Mouse (Mus musculus): ENCODE measurements around the gene Cd79a. TPM values are rescaled to one million over a fixed set of nuclear protein-coding genes. Genes with fewer than 3 reads are reported as not detected.

Gene Cd79a
- total RNA-seq, 2 experiments from 2014 or later = 0.49 to 0.54 TPM

DNA sequence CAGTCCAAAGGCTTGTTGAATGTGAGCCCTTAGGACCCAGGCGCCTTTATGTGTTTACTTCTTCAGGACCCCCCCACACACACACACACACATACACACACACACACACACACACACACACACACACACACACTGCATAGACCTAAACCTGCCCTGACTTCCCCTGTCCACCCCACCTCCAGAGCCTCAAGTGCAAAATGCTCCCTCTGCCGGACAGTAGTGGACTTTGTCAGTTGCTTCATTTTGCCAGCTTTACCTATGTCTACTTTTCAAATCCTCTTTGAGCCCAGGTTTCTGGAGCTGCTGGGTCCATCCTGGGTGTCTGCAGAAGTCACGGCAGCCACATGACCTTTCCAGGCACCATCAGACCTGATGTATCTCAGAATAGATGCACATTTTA lies 7.8 kb downstream of the Cd79a start:
- peak; percentile 39 to 61 for DNase-seq (ENCODE audit: low spot score in 2 of 2)

DNA sequence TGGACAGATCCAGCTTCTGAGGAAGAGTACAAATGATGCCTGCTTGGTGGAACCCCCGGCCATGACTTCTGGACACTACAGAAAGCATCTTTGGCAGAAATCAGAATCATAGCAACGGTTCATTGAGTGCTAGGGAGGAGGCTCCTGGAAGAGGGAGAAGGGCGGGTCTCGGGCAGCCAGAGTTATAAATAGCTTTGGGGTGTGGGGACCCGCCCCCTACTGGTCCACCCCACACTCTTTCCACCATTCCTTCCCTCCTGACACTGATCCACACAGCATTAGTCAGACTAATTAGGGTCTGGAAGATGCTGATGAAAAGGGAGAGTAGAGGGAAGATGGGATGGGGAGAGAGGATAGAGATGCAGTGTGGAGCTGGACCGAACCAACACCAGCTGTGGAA lies 9.4 kb downstream of the Cd79a start:
- intact Hi-C loops (cut with DNase I) = no loop called here
- no peak for DNase-seq (ENCODE audit: low spot score in 2 of 2)

More for the DNA sequence above, 7.8 kb downstream of the Cd79a start:
- intact Hi-C loops (cut with DNase I) = no loop called here

DNA sequence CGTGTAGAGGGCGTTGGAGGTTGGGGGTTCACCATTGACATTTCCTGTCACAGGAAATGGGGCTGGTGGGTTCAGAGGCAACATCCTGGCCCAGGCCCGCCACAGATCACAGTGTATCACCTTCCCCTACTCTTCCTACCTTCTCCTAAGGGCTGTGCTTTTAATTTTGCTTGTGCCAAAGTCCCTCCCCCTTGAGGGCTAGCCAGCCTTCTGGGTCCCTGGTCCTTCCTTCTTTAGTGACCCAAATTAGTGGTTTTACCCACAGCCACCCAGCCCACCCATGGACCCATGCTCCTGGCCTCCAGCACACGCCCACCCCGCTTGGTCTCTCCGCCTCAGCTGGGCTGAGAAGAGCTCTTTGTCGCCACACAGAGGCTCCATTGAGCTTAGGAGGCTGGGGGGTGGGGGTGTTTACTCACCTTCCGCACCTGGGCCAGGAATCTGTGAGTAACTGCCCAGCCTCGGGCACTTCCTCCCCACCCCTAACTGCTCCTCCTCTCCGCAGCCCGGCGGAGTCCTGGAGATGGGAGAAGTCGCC lies 10.1 kb downstream of the Cd79a start:
- DNase-seq (ENCODE audit: low spot score in 2 of 2) = no peak
- intact Hi-C loops (cut with DNase I) = no loop called here

DNA sequence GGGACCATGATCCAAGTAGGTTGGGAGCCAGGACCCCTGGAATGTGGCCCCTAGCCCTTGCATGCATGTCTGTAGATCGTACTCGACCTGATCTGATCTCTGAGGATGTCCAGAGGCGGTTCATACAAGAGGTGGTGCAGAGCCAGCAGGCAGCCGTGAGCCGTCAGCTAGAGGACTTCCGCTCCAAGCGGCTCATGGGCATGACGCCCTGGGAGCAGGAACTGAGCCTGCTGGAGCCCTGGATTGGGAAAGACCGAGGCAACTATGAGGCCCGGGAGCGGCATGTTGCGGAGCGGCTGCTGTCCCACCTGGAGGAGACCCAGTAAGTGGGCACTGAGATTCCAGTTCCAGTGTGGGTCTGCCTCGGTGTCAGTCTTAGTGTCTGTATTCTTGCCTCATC lies 15.3 kb downstream of the Cd79a start:
- intact Hi-C loops (cut with DNase I) = no loop called here

DNA sequence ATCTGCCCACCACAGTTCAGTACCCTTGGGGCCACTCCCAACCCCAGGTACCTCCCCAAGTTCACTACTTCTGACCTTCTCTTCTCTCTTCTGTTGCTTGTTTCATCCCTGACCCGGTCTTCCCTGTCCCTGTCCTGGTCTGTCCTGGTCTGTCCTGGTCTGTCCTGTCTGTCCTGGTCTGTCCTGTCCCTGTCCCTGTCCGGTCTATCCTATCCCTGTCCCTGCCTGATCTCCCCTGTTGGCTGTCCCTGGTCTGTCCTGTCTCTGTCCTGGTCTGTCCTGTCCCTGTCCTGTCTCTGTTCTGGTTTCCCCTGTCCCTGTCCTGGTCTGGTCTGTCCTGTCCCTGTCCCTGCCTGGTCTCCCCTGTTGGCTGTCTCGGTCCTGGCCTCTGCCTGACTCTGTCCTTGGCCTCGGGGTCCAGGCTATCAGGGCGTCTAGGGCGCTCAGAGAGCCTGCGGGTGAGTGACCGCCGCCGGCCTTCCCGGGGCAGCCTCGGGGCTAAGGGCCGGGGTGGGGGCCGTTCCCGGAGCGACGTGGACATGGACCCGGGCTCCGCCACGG lies 21.7 kb downstream of the Cd79a start:
- no peak for DNase-seq (ENCODE audit: low spot score in 2 of 2)
- intact Hi-C loops (cut with DNase I) = no loop called here

More for the DNA sequence above, 15.3 kb downstream of the Cd79a start:
- DNase-seq (ENCODE audit: low spot score in 2 of 2) = no peak

DNA sequence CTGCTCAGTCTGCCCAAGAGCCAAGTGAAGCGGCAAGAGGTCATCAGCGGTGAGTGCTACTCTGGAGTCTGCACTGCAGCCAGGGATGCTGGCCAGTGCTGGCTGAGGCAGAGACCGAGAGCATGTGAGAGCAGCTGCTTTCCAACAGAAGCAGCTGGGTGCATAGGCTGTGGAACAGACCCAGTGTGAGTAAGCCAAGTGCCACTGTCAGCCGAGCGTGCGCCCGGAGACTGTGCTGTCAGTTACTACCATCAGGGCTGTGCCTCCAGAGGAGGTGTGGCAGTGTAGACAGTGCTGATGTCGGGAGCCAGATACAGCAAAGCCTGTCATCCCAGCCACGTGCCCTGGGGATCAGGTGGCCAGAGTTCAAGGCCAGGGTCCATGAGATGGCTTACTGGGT lies 22.5 kb downstream of the Cd79a start:
- no peak for DNase-seq (ENCODE audit: low spot score in 2 of 2)
- intact Hi-C loops (cut with DNase I) = no loop called here

DNA sequence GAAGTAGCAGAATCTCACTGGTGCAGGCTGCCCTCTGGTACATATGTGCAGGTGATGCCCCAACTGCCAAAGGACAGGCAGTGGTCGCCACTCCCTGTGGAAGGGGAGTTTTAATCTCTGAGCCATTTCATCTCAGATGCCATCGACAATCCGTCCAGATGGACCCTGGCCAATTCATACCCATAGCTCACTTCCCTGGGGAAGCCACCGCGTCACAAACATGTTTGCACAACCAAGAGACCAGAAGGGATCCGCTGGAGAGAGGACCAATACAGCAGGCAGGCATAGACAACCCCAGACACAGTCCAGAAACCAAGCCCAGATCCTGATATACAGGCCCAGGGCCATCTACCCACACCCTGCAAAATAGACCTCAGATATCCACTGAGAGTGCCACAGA lies 33.3 kb downstream of the Cd79a start:
- intact Hi-C loops (cut with DNase I) = no loop called here
- DNase-seq (ENCODE audit: low spot score in 2 of 2) = no peak

DNA sequence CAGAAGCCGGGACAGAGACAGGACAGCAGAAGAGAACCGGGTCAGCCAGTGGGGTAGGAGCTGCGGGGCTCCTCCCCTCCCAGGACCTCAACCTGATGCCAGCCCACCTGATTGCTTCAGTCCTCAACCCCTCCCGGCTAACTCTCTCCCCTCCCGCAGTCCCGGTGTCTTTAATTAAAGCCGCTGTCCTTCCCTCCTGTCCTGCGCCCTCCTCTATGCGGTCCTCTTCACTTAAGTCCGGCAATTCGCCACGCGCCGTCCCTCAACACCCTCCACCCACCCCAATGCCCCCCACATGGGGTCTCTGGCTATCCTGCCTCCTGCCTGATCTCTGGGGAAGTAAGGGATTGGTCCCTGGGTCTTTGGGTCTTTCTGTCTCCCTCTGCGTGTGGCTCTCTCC lies 34.5 kb downstream of the Cd79a start:
- intact Hi-C loops (cut with DNase I) = no loop called here
- DNase-seq (ENCODE audit: low spot score in 2 of 2) = no peak

DNA sequence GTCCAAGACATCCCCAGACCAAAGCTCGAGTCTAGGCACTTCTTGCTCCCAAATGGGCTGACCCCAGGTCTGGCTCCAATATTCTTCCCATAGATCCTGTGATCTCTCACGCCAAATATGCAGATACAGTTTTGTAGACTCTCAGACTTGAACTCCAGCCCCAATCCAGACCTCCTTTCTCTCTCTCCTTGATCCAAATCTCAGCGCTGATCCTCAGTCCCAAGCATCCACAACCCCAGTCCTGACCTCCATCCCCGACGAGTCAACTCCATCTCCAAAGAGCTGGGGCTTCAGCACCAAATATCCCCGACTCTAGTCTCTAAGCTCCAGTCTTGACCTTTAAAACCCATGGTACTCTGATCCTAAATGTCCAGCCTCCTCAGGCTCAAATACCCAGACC lies 46.5 kb downstream of the Cd79a start:
- DNase-seq (ENCODE audit: low spot score in 2 of 2) = no peak
- intact Hi-C loops (cut with DNase I) = no loop called here

DNA sequence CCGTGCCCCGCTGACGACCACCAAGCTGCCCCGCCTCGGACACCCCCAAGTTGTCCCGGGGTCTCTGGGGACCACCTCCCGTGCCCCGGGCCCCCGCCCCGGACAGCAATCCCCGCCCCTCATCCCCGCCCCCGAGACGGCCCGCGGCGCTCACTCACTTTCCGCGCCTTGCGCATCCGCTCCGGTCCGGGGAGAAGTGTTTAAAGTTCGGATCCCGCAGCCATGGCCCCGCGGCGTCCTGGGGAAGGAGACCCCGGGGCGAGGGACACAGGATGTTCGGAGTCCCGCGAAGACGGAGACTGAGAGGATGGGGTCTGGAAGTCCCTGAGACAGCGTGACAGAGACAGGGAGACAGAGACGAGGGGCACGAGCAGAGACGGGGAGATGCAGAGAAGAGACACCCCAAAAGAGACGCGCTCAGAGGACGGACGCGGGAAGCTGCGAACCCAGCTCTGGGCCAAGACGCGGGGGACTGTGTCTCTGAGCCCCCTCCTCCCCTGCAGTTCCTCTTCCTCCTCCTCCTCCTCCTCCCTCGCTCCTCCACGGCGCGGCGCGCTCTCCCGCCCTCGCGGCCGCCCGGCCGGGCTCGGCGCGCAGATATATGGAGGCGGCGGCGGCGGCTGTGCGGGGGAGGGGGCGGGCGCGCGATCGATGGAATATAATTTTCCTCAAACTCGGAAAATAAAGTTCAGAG lies 47.2 kb downstream of the Cd79a start, which contains the start of gene Gm4881:
Gene Gm4881, minus strand, starts transcription at position 238 of the 694 bp plus-strand sequence.
- intact Hi-C loops (cut with DNase I) = no loop called here
- no peak for DNase-seq (ENCODE audit: low spot score in 2 of 2)

DNA sequence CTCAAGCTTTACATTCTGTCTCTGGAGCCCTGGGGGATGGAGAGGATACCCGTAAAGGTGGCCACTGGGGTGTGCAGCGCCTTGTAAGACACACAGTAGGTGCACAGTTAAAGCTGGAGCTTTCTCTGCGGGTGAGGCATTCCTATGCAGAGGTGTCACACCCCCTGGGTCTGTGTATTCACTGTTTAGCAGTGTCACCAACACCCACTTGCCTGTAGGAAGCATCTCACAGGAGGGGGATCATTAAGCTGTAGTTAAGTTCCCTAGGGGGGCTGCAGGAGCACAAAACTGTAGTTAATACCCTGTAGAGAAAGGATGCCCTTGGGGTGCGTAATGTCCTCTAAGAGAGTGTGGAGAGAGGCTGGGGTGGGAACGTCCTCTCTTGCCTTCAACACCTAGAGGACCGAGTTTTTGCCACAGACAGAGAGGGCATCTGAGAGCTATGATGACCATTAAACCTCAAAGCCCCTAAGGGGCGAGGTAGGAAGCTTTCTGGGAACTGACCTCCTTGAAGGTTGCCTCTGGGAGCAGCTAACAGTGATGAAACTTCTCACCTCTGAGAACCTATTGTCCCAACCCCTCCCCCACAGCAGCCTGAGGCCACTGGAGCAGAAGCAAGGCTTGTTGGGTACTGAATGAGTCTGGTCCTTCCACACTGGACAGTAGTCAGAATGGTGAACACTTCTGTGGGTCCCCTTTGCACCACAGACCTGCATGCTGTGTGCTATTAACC lies 50.3 kb downstream of the Cd79a start:
- intact Hi-C loops (cut with DNase I) = no loop called here
- DNase-seq (ENCODE audit: low spot score in 2 of 2) = no peak

DNA sequence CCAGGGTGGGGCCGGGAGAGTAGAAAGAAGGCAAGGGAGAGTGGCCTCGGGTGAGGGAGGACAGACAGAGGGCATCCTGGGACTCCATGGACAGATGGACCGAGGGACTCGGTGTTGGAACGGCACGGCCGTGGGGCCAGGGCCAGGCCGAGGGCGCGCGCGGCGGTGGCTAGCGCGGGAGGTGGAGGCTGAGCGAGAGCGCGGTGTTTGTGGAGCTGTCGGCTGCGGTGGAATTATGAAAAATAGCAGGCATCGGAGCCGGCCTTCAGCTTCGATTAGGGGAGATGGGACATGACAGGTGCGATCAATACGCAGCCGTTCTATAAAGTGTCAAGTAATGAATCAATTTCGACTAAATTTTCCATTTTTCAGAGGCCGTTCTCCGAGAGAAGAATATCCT lies 51.6 kb downstream of the Cd79a start:
- intact Hi-C loops (cut with DNase I) = no loop called here
- DNase-seq (ENCODE audit: low spot score in 2 of 2) = no peak

DNA sequence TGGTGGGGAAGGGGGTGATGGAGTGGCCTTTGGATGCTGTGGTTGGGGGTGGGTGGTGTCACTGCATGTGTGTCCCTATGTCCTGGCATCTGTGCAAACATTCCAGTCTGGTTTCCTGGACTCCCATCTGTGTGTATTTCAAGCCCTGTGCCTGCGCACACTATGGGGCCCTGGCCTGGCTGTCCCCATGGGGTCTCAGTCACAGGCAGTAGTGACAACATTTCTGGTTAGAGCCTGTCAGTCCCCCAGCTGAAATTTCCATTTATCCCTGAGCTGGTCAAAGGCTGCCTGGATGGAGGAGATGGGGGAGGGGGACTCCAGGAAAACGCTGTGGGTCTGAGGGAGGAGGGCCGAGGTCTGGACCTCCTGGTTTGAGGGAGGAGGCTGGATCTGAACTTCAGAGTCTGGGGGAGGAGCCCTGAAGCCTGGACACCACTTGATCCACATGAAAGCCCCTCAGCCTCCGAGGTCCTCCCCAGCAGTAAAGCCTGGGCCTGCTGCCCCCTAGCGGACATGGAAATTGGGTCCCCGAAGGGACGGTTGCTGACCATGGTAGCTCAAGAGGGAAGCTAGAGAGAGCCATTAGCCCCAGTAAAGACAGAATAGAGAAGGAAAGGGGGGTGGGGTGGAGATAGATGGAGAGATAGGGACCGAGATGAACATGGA lies 52.9 kb downstream of the Cd79a start:
- DNase-seq (ENCODE audit: low spot score in 2 of 2) = peak; percentile 29 to 39
- intact Hi-C loops (cut with DNase I) = no loop called here

Other genes starting within 250 kb of the Cd79a start
- gene Tex101, start 220.7 kb upstream of the Cd79a start, total RNA-seq (2021) = not detected
- gene BC049730, start 188.1 kb upstream of the Cd79a start, total RNA-seq (2021) = not detected
- gene Gm4763, start 170.5 kb upstream of the Cd79a start, total RNA-seq (2021) = not detected
- not detected for gene Cd177, start 137.1 kb upstream of the Cd79a start, total RNA-seq (2021)
- gene Ceacam10, start 120.2 kb upstream of the Cd79a start, total RNA-seq (2021) = not detected
- 1 to 10 TPM in 1 of 2 experiments, not detected in 1; 1.9 TPM for gene Gm9844, start 35.2 kb upstream of the Cd79a start, total RNA-seq (2021)
- not detected for gene Lypd4, start 27.4 kb upstream of the Cd79a start, total RNA-seq (2021)
- not detected for gene Dmrtc2, start 27.3 kb upstream of the Cd79a start, total RNA-seq (2021)
- 100 to 1,000 TPM; 456 to 499 TPM for gene Rps19, start 13.0 kb upstream of the Cd79a start, total RNA-seq (2021)
- 10 to 100 TPM; 58.2 to 98.5 TPM for gene Arhgef1, start 5.5 kb downstream of the Cd79a start, total RNA-seq (2021)
- not detected for gene Gm4881, start 47.1 kb downstream of the Cd79a start, total RNA-seq (2021)
- gene Rabac1, start 75.4 kb downstream of the Cd79a start, total RNA-seq (2021) = 100 to 1,000 TPM; 276 to 329 TPM
- 1,000 to 10,000 TPM; 2,106 to 2,179 TPM for gene Atp1a3, start 108.6 kb downstream of the Cd79a start, total RNA-seq (2021)
- gene Grik5, start 175.0 kb downstream of the Cd79a start, total RNA-seq (2021) = 100 to 1,000 TPM; 225 to 248 TPM
- 10 to 100 TPM; 34.9 to 40.4 TPM for gene Zfp574, start 175.2 kb downstream of the Cd79a start, total RNA-seq (2021)